Mouse (Mus musculus) stomach, adult 2 months (tissue): Measurements from ENCODE around the gene Ndel1. TPM values are rescaled to one million over a fixed set of nuclear protein-coding genes. Genes with fewer than 3 reads are reported as not detected.

Experiments used
- polyA plus RNA-seq: library from polyadenylated mRNA; depleted of rRNA; stranded (reverse); fragments of >200 nt; gene quantifications from 2 replicates; pipeline ENCODE4 v1.2.3, GENCODE M21; 2012; rRNA removed

The Ndel1 gene
- 78.5 and 83.8 TPM in 2 replicates for polyA plus RNA-seq

GRCm38 (mm10) chr11:68871748-68872147 lies at the start of gene Ndel1:
Gene Ndel1 (minus strand): TSS chr11:68871858.

GRCm38 (mm10) chr11:68901351-68902046 lies 29.8 kb upstream of the Ndel1 start, which contains the start of gene Rpl26:
Gene Rpl26 (plus strand): TSS chr11:68901583.

GRCm38 (mm10) chr11:68888253-68888652 lies 16.6 kb upstream of the Ndel1 start, which contains the start of gene Rnf222:
Gene Rnf222 (plus strand): TSS chr11:68888553.

Other genes with a start within 250 kb of the Ndel1 start
- gene Myh10, start 180.3 kb downstream of the Ndel1 start, polyA plus RNA-seq: 2.5 and 3.5 TPM in 2 replicates
- gene Rnf222, start 16.7 kb upstream of the Ndel1 start, polyA plus RNA-seq: 0.70 and 0.84 TPM in 2 replicates
- 175 and 211 TPM in 2 replicates for gene Rpl26, start 29.7 kb upstream of the Ndel1 start, polyA plus RNA-seq
- not detected in 2 replicates for gene Odf4, start 55.2 kb upstream of the Ndel1 start, polyA plus RNA-seq
- 24.5 and 26.3 TPM in 2 replicates for gene Arhgef15, start 85.6 kb upstream of the Ndel1 start, polyA plus RNA-seq
- gene Slc25a35, start 96.3 kb upstream of the Ndel1 start, polyA plus RNA-seq: 27.1 and 32.6 TPM in 2 replicates
- 17.9 and 21.9 TPM in 2 replicates for gene Rangrf, start 103.3 kb upstream of the Ndel1 start, polyA plus RNA-seq
- gene Pfas, start 136.6 kb upstream of the Ndel1 start, polyA plus RNA-seq: 3.1 and 4.6 TPM in 2 replicates
- gene Ctc1, start 144.1 kb upstream of the Ndel1 start, polyA plus RNA-seq: 12.6 and 16.5 TPM in 2 replicates
- gene Aurkb, start 173.8 kb upstream of the Ndel1 start, polyA plus RNA-seq: 16.9 and 18.1 TPM in 2 replicates
- 10.7 and 19.3 TPM in 2 replicates for gene Borcs6, start 187.9 kb upstream of the Ndel1 start, polyA plus RNA-seq
- 15.9 and 17.7 TPM in 2 replicates for gene Tmem107, start 198.9 kb upstream of the Ndel1 start, polyA plus RNA-seq
- gene Vamp2, start 216.6 kb upstream of the Ndel1 start, polyA plus RNA-seq: 78.1 and 119 TPM in 2 replicates
- gene Per1, start 223.4 kb upstream of the Ndel1 start, polyA plus RNA-seq: 9.6 and 9.8 TPM in 2 replicates
- gene Hes7, start 248.5 kb upstream of the Ndel1 start, polyA plus RNA-seq: 1.00 and 1.9 TPM in 2 replicates